Mouse (Mus musculus) midbrain, postnatal 0 days (tissue): Measurements from ENCODE around the gene Khk. TPM values are rescaled to one million over a fixed set of nuclear protein-coding genes. Genes with fewer than 3 reads are reported as not detected.

Source experiments
- ATAC-seq: fragments of 200-750 bp; cut with Nextera tagmentation; 2 replicates; pipeline ENCODE4 v1.8.0; 2017; ENCODE audit warnings: moderate number of reproducible peaks, mild to moderate bottlenecking, moderate TSS enrichment, moderate library complexity; ENCODE audit not compliant: low FRiP score
- DNase-seq: peaks from one replicate; pipeline ENCODE4 v3.0.0-alpha.2; 2015; ENCODE audit warnings: low spot score
- H3K27ac ChIP-seq: fragments of 300-500 bp; sonication (generic); 2 replicates; pipeline ENCODE4 v1.5.1; 2014; ENCODE audit warnings: low read depth, mild to moderate bottlenecking, low read length, mixed read lengths
- H3K27me3 ChIP-seq: fragments of 300-500 bp; sonication (generic); 2 replicates; pipeline ENCODE4 v1.6.1; 2014; ENCODE audit warnings: low read length, control low read depth, mixed read lengths; ENCODE audit not compliant: insufficient read depth
- H3K36me3 ChIP-seq: fragments of 300-500 bp; sonication (generic); 2 replicates; pipeline ENCODE4 v1.6.1; 2014; ENCODE audit warnings: low read length, control low read depth, mixed read lengths; ENCODE audit not compliant: insufficient read depth
- H3K4me1 ChIP-seq: fragments of 300-500 bp; sonication (generic); 2 replicates; pipeline ENCODE4 v1.6.1; 2014; ENCODE audit warnings: mild to moderate bottlenecking, control low read depth, antibody characterized with exemption, low read length, mixed read lengths; ENCODE audit not compliant: insufficient read depth
- H3K4me2 ChIP-seq: fragments of 300-500 bp; sonication (generic); 2 replicates; pipeline ENCODE4 v1.6.1; 2014; ENCODE audit warnings: low read depth, mild to moderate bottlenecking, low read length, mixed read lengths; ENCODE audit not compliant: poor library complexity, severe bottlenecking
- H3K4me3 ChIP-seq: fragments of 300-500 bp; sonication (generic); 2 replicates; pipeline ENCODE4 v1.5.1; 2014; ENCODE audit warnings: low read depth, mild to moderate bottlenecking, low read length, moderate library complexity
- H3K9ac ChIP-seq: fragments of 300-500 bp; sonication (generic); replicated peaks from 2 replicates; pipeline ENCODE4 v1.6.1; 2014; ENCODE audit warnings: mild to moderate bottlenecking, low read length, moderate library complexity, mixed read lengths; ENCODE audit not compliant: poor library complexity, severe bottlenecking
- H3K9me3 ChIP-seq: fragments of 300-500 bp; sonication (generic); 2 replicates; pipeline ENCODE4 v1.6.1; 2016; ENCODE audit warnings: low read length, control low read depth
- CTCF ChIP-seq: IDR thresholded peaks from 2 replicates; pipeline ENCODE4 v1.5.1; 2016; ENCODE audit warnings: antibody characterized with exemption, mild to moderate bottlenecking
- WGBS: fragments of 180-500 bp; shearing (Covaris S2); extraction: QIAGEN DNeasy Blood & Tissue Kit; methylation state at CpG from one replicate; pipeline ENCODE4 v1.1.7; 2014; 5-methylcytosine and 5-hydroxymethylcytosine counted together
- polyA plus RNA-seq: library from polyadenylated mRNA; unstranded; fragments of >200 nt; fragmentation: Nextera tagmentation; extraction: Ambion mirVana; gene quantifications from 2 replicates; pipeline ENCODE4 v1.2.1, GENCODE M21; 2015
- total RNA-seq: library from RNA; depleted of rRNA; stranded (reverse); fragments of >200 nt; gene quantifications from 2 replicates; pipeline ENCODE4 v1.2.3, GENCODE M21; 2014

The Khk gene
- total and polyA plus RNA-seq, 2 experiments from 2014 or later: 1.4 to 17.6 TPM

DNA sequence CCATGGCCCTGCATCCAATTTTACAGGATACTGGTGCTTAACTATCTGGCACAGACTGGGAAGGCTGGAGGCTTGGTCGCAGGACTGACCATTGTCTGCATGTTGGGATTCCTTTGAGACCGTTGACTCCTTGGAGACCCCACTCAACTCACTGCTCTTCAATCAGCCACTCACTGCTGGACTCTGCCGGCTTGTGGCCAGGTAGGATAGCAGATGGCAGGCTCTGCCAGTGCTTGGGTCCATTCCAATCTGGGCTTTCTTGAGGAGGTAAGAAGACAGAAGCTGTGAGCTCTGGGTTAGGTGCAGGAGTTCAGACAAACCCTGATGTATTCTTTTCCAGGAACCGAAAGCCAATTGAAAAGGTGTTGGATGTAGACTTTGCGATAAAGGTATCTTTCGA is 32.8 kb downstream of the Khk start:
- Histone ChIP-seq H3K4me1 (peaks cover 16% of the 10 kb centered on the region; the same call in 1 of the 2 replicates), H3K4me2 (no peak overlapping the region), H3K9ac (no peak overlapping the region), H3K27me3 (no peaks in the 10 kb centered on the region), H3K27ac (no peak overlapping the region), H3K9me3 (no peaks in the 10 kb centered on the region), H3K36me3 (peaks cover 50% of the 10 kb centered on the region), H3K4me3 (no peak overlapping the region)
- ATAC-seq (no peak), DNase-seq (no peak)
- TF ChIP-seq CTCF: no peak
- 93% methylated on average over 6 of the region's 6 CpGs for WGBS

GRCm38 (mm10) chr5:30954556-30954955 is 33.3 kb downstream of the Khk start:
- H3K9ac ChIP-seq: no peak overlapping the region
- H3K4me1 ChIP-seq: peaks cover 20% of the 10 kb centered on the region; the same call in 1 of the 2 replicates
- no peak overlapping the region for H3K27ac ChIP-seq
- H3K36me3 ChIP-seq: peaks cover 50% of the 10 kb centered on the region
- 93% methylated on average over 9 of the region's 9 CpGs for WGBS
- no peaks in the 10 kb centered on the region for H3K27me3 ChIP-seq
- DNase-seq (no peak), ATAC-seq (no peak)
- H3K4me3 ChIP-seq: no peak overlapping the region
- H3K4me2 ChIP-seq: no peak overlapping the region
- H3K9me3 ChIP-seq: no peaks in the 10 kb centered on the region
- no peak for TF ChIP-seq CTCF

GRCm38 (mm10) chr5:30955751-30956150 is 34.5 kb downstream of the Khk start:
- WGBS: 97% methylated on average over 6 of the region's 6 CpGs
- Histone ChIP-seq H3K9ac (no peak overlapping the region), H3K27ac (no peak overlapping the region), H3K36me3 (peaks cover 50% of the 10 kb centered on the region), H3K4me3 (no peak overlapping the region), H3K27me3 (no peaks in the 10 kb centered on the region), H3K4me1 (peaks cover 17% of the 10 kb centered on the region; the same call in 1 of the 2 replicates), H3K4me2 (no peak overlapping the region), H3K9me3 (no peaks in the 10 kb centered on the region)
- DNase-seq (no peak), ATAC-seq (no peak)
- no peak for TF ChIP-seq CTCF

DNA sequence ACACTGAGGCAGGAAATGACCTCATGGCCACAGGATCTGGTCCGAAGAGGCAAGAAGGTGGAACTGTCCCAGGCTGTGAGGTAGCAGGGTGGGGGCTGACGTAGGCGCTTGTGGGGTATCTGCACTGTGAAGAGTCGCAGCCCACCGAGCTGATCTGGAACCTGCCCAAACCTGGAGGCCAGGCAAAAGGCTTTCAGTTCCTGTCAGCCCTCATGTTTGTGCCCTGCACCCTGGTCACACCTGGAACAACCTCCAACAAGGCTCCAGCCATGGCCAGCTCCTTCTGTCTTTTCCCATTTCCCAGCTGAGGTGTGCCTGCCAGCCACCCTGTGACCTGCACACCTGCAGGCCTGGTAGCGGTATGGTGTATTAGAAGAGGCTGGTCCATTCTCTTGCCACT is 36.7 kb downstream of the Khk start:
- H3K36me3 ChIP-seq: peaks cover 43% of the 10 kb centered on the region
- H3K27ac ChIP-seq: no peak overlapping the region
- H3K4me2 ChIP-seq: no peak overlapping the region
- H3K9me3 ChIP-seq: no peaks in the 10 kb centered on the region
- no peak overlapping the region for H3K4me3 ChIP-seq
- H3K9ac ChIP-seq: 0 out of 2 replicates have a peak overlapping the region, but pooled peaks have one; percentile 19
- no peaks in the 10 kb centered on the region; the same call in 1 of the 2 replicates for H3K27me3 ChIP-seq
- H3K4me1 ChIP-seq: peaks cover 17% of the 10 kb centered on the region; the same call in 1 of the 2 replicates
- no peak for ATAC-seq
- TF ChIP-seq CTCF: no peak
- 93% methylated on average over 6 of the region's 6 CpGs for WGBS
- no peak for DNase-seq

DNA sequence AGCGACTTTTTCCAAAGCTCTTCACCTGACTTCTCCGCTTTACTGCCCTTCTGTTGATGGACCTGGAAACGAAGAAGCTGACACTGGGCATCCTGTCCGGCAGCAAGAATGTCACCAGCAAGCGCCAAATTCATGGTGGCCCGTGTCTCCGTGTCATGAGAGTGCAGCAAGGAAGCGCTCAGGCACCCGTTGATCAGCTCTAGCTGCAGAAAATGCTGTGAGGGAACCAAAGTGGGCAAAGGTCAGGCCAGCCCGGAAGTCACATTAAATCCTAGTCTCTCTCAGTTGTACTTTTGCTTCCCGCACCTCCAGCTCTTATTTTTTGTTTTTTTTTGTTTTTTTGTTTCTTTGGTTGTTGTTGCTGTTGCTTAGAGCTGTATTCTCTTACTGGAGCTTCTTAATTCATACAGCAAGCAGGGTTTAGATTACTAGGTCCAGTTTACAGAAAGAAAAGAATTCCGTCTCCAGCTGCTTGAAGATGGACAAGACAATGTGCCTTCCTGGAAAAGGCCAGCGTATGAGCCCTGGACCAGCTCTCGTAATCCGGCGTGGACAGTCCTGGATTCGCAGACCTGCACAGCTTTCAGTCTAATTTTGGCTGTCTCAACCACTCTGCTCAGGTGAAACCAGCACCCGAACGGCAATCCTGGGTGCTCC is 38.1 kb downstream of the Khk start:
- ATAC-seq (peak; percentile 19), DNase-seq (no peak)
- TF ChIP-seq CTCF: no peak
- Histone ChIP-seq H3K9me3 (no peaks in the 10 kb centered on the region), H3K4me3 (peak overlapping the region; percentile 84), H3K27me3 (no peaks in the 10 kb centered on the region; the same call in 1 of the 2 replicates), H3K27ac (peak overlapping the region; percentile 89), H3K4me2 (peak overlapping the region; percentile 82), H3K9ac (peak overlapping the region; percentile 89), H3K36me3 (peaks cover 29% of the 10 kb centered on the region), H3K4me1 (peaks cover 17% of the 10 kb centered on the region; the same call in 1 of the 2 replicates)
- 37% methylated on average over 19 of the region's 19 CpGs for WGBS

DNA sequence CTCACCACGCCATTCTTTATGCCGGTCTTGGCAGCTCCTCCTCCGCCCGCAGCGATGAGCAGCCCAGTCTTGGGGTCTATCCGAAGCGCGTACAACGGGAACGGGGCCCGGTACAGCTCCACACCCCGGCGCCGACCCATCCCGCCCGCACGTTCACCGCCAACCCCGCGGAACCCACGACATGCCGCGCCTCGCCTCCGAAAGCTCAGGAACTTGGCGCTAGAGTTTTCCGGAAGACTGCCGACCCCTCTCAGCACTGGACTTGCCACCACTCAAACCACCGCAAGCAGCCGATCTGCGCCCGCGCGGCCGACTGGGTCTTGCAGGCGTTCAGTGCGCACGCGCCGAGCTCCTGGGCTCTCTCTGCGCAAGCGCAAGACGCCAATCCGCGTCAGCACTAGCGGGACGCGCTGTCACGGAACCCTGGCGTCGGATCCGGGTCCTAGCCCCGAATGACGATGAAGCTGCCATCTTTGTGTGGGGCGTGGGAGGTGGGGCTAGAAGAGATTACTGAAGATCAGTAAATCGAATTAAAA is 38.8 kb downstream of the Khk start, which contains the start of gene Preb:
Gene Preb (minus strand): TSS at position 396 of the 536 bp plus-strand sequence.
- peak; percentile 98 for DNase-seq
- Histone ChIP-seq H3K9me3 (no peaks in the 10 kb centered on the region), H3K4me3 (peak within 1 kb of the TSS; percentile 84), H3K9ac (peak within 1 kb of the TSS; percentile 89), H3K27ac (peak within 1 kb of the TSS; percentile 89), H3K36me3 (peaks cover 22% of the 10 kb centered on the region), H3K4me1 (peaks cover 17% of the 10 kb centered on the region; the same call in 1 of the 2 replicates), H3K4me2 (peak within 1 kb of the TSS; percentile 82), H3K27me3 (no peaks in the 10 kb centered on the region; the same call in 1 of the 2 replicates)
- under 1% methylated on average over 56 of the region's 56 CpGs for WGBS
- TF ChIP-seq CTCF: peak; percentile 39
- ATAC-seq: peak; percentile 96
